Mouse (Mus musculus) myocyte (in vitro differentiated cells): Measurements from ENCODE around the gene Ociad2. TPM values are rescaled to one million over a fixed set of nuclear protein-coding genes. Genes with fewer than 3 reads are reported as not detected.

ENCODE experiments used
- H3K27me3 ChIP-seq: one replicate; pipeline ENCODE4 v1.6.1; 2011; ENCODE audit not compliant: control insufficient read depth, insufficient read depth, insufficient read length
- H3K36me3 ChIP-seq: one replicate; pipeline ENCODE4 v1.6.1; 2011; ENCODE audit not compliant: control insufficient read depth, insufficient read depth
- H3K4me2 ChIP-seq: one replicate; pipeline ENCODE4 v1.6.1; 2011; ENCODE audit warnings: low read depth, control low read depth
- H3K4me3 ChIP-seq: one replicate; pipeline ENCODE4 v1.5.1; 2011; ENCODE audit warnings: mild to moderate bottlenecking, control low read depth, moderate library complexity
- H3K79me2 ChIP-seq: one replicate; pipeline ENCODE4 v1.6.1; 2011; ENCODE audit not compliant: control insufficient read depth, insufficient read depth
- H3ac ChIP-seq: one replicate; pipeline ENCODE4 v1.6.1; 2011; ENCODE audit not compliant: control insufficient read depth, insufficient read length
- CEBPB ChIP-seq: IDR thresholded peaks from 2 replicates; pipeline ENCODE4 v1.6.1; 2011; ENCODE audit warnings: mild to moderate bottlenecking, moderate library complexity; ENCODE audit not compliant: poor library complexity, insufficient read depth, severe bottlenecking
- E2F4 ChIP-seq: IDR thresholded peaks from one replicate; pipeline ENCODE4 v1.6.1; 2011; ENCODE audit warnings: mild to moderate bottlenecking, control low read depth, moderate library complexity; ENCODE audit not compliant: insufficient read depth
- MAX ChIP-seq: IDR thresholded peaks from one replicate; pipeline ENCODE4 v1.6.1; 2011; ENCODE audit warnings: low read depth, mild to moderate bottlenecking, control low read depth
- MYOD1 ChIP-seq, 3 experiments: IDR thresholded peaks; one replicate each; pipeline ENCODE4 v1.6.1; 2011; ENCODE audit warnings: control low read depth in 2 of 3, low read depth in 2 of 3, mild to moderate bottlenecking in 2 of 3, moderate library complexity in 1 of 3; ENCODE audit not compliant: insufficient read length in 2 of 3, control insufficient read depth in 1 of 3
- MYOG ChIP-seq, 3 experiments: IDR thresholded peaks; one replicate each; pipeline ENCODE4 v1.6.1; 2011; ENCODE audit warnings: control low read depth in 2 of 3, low read depth in 2 of 3, mild to moderate bottlenecking in 2 of 3; ENCODE audit not compliant: insufficient read length in 2 of 3, control insufficient read depth in 1 of 3, insufficient read depth in 1 of 3
- POLR2A ChIP-seq: IDR thresholded peaks from one replicate; pipeline ENCODE4 v1.6.1; 2011; ENCODE audit warnings: low read depth, mild to moderate bottlenecking, control low read depth, moderate library complexity; ENCODE audit not compliant: insufficient read length
- POLR2AphosphoS2 ChIP-seq: IDR thresholded peaks from one replicate; pipeline ENCODE4 v1.6.1; 2011; ENCODE audit warnings: low read depth, control low read depth; ENCODE audit not compliant: insufficient read length
- REST ChIP-seq: IDR thresholded peaks from one replicate; pipeline ENCODE4 v1.6.1; 2011; ENCODE audit warnings: mild to moderate bottlenecking, control low read depth, moderate library complexity; ENCODE audit not compliant: insufficient read depth, insufficient read length
- SRF ChIP-seq: IDR thresholded peaks from one replicate; pipeline ENCODE4 v1.6.1; 2011; ENCODE audit warnings: low read depth; ENCODE audit not compliant: control insufficient read depth, insufficient read length
- TCF12 ChIP-seq: IDR thresholded peaks from one replicate; pipeline ENCODE4 v1.6.1; 2011; ENCODE audit warnings: mild to moderate bottlenecking, control low read depth; ENCODE audit not compliant: poor library complexity, insufficient read depth, severe bottlenecking
- TCF3 ChIP-seq: IDR thresholded peaks from one replicate; pipeline ENCODE4 v1.6.1; 2011; ENCODE audit warnings: low read depth, control low read depth; ENCODE audit not compliant: insufficient read length
- USF1 ChIP-seq: IDR thresholded peaks from one replicate; pipeline ENCODE4 v1.6.1; 2011; ENCODE audit warnings: low read depth, mild to moderate bottlenecking, control low read depth, moderate library complexity
- polyA plus RNA-seq: library from polyadenylated mRNA; unstranded; fragments of >200 nt; fragmentation: generic; extraction: Trizol; gene quantifications from one replicate; pipeline ENCODE4 v1.2.1, GENCODE M21; 2012; ENCODE audit warnings: missing spikeins

Gene Ociad2
- polyA plus RNA-seq, 1 experiment, result 4.1 TPM

GRCm38 (mm10) chr5:73372601-73373000, 31.8 kb upstream of the Ociad2 start:
- TF ChIP-seq MAX (no peak), POLR2A (no peak), CEBPB (no peak), MYOG (IDR thresholded peaks at IDR 0.05; ENCODE audit: control insufficient read depth in 1 of 3, insufficient read depth in 1 of 3, insufficient read length in 2 of 3, low read depth in 2 of 3) (no peak), USF1 (no peak), REST (no peak), SRF (no peak), E2F4 (no peak), TCF3 (no peak), TCF12 (no peak), POLR2AphosphoS2 (no peak), MYOD1 (IDR thresholded peaks at IDR 0.05; ENCODE audit: control insufficient read depth in 1 of 3, insufficient read length in 2 of 3, low read depth in 2 of 3) (no peak)
- Histone ChIP-seq H3K36me3 (no peaks in the 10 kb centered on the region), H3K79me2 (no peaks in the 10 kb centered on the region), H3K4me2 (no peak overlapping the region), H3K27me3 (no peaks in the 10 kb centered on the region), H3K4me3 (no peak overlapping the region), H3ac (no peak overlapping the region)

GRCm38 (mm10) chr5:73369731-73370130, 28.9 kb upstream of the Ociad2 start:
- Histone ChIP-seq H3ac (no peak overlapping the region), H3K4me2 (no peak overlapping the region), H3K36me3 (no peaks in the 10 kb centered on the region), H3K27me3 (no peaks in the 10 kb centered on the region), H3K79me2 (no peaks in the 10 kb centered on the region), H3K4me3 (no peak overlapping the region)
- no peak for TF ChIP-seq POLR2A
- no peak for TF ChIP-seq MAX
- TF ChIP-seq CEBPB, result no peak
- no peak for TF ChIP-seq SRF
- TF ChIP-seq REST, result no peak
- no peak for TF ChIP-seq POLR2AphosphoS2
- no peak for TF ChIP-seq USF1
- no peak for TF ChIP-seq MYOD1 (IDR thresholded peaks at IDR 0.05; ENCODE audit: control insufficient read depth in 1 of 3, insufficient read length in 2 of 3, low read depth in 2 of 3)
- TF ChIP-seq TCF12, result no peak
- no peak for TF ChIP-seq E2F4
- TF ChIP-seq TCF3, result no peak
- TF ChIP-seq MYOG (IDR thresholded peaks at IDR 0.05; ENCODE audit: control insufficient read depth in 1 of 3, insufficient read depth in 1 of 3, insufficient read length in 2 of 3, low read depth in 2 of 3), result no peak

GRCm38 (mm10) chr5:73368845-73369447, 28.1 kb upstream of the Ociad2 start:
- TF ChIP-seq SRF (no peak), E2F4 (no peak), USF1 (no peak), MYOG (IDR thresholded peaks at IDR 0.05; ENCODE audit: control insufficient read depth in 1 of 3, insufficient read depth in 1 of 3, insufficient read length in 2 of 3, low read depth in 2 of 3) (no peak), POLR2AphosphoS2 (no peak), MAX (no peak), TCF12 (no peak), REST (no peak), TCF3 (no peak)
- no peaks in the 10 kb centered on the region for H3K36me3 ChIP-seq
- no peak overlapping the region for H3K4me2 ChIP-seq
- no peak overlapping the region for H3ac ChIP-seq
- H3K4me3 ChIP-seq, result no peak overlapping the region
- H3K79me2 ChIP-seq, result no peaks in the 10 kb centered on the region
- no peaks in the 10 kb centered on the region for H3K27me3 ChIP-seq

GRCm38 (mm10) chr5:73367906-73368305, 27.1 kb upstream of the Ociad2 start:
- H3K4me2 ChIP-seq, result no peak overlapping the region
- no peak overlapping the region for H3K4me3 ChIP-seq
- H3K36me3 ChIP-seq, result no peaks in the 10 kb centered on the region
- no peaks in the 10 kb centered on the region for H3K27me3 ChIP-seq
- H3ac ChIP-seq, result no peak overlapping the region
- TF ChIP-seq MYOD1 (IDR thresholded peaks at IDR 0.05; ENCODE audit: control insufficient read depth in 1 of 3, insufficient read length in 2 of 3, low read depth in 2 of 3), result peak in 1 of 3 experiments; percentile 8
- TF ChIP-seq MAX, result no peak
- H3K79me2 ChIP-seq, result no peaks in the 10 kb centered on the region

- Histone ChIP-seq H3K27me3 (no peaks in the 10 kb centered on the region), H3ac (no peak overlapping the region), H3K36me3 (no peaks in the 10 kb centered on the region), H3K4me2 (no peak overlapping the region), H3K79me2 (no peaks in the 10 kb centered on the region), H3K4me3 (no peak overlapping the region)
- TF ChIP-seq TCF12, result no peak
- TF ChIP-seq USF1, result no peak
- no peak for TF ChIP-seq E2F4
- no peak for TF ChIP-seq POLR2A
- no peak for TF ChIP-seq TCF3
- no peak for TF ChIP-seq MYOD1 (IDR thresholded peaks at IDR 0.05; ENCODE audit: control insufficient read depth in 1 of 3, insufficient read length in 2 of 3, low read depth in 2 of 3)
- no peak for TF ChIP-seq REST
- no peak for TF ChIP-seq POLR2AphosphoS2
- no peak for TF ChIP-seq CEBPB
- TF ChIP-seq SRF, result no peak
- no peak for TF ChIP-seq MAX
- TF ChIP-seq MYOG (IDR thresholded peaks at IDR 0.05; ENCODE audit: control insufficient read depth in 1 of 3, insufficient read depth in 1 of 3, insufficient read length in 2 of 3, low read depth in 2 of 3), result no peak
Measured at GRCm38 (mm10) chr5:73364107-73364864, 23.5 kb upstream of the Ociad2 start.
